Mouse (Mus musculus) liver, adult 2 months (tissue): ENCODE data around the gene Cyp26c1. TPM values are rescaled to one million over a fixed set of nuclear protein-coding genes. Genes with fewer than 3 reads are reported as not detected.
A peak's percentile ranks its signal among the peaks of the same experiment; 100 is the strongest.

Experiments used
- DNase-seq: peaks from one replicate; pipeline ENCODE4 v3.0.0-alpha.2; 2011; ENCODE audit warnings: low read depth, low spot score; ENCODE audit errors: extremely low read depth
- H3K27ac ChIP-seq: fragments of 200-500 bp; replicated peaks from 2 replicates; pipeline ENCODE4 v1.5.1; 2012; ENCODE audit warnings: low read depth, mild to moderate bottlenecking, control low read depth, inconsistent platforms, low read length; ENCODE audit not compliant: insufficient read depth
- H3K27me3 ChIP-seq: fragments of 200-500 bp; 2 replicates; pipeline ENCODE4 v1.6.1; 2012; ENCODE audit warnings: mild to moderate bottlenecking, moderate library complexity, low read length, inconsistent platforms; ENCODE audit not compliant: control insufficient read depth, insufficient read depth
- H3K36me3 ChIP-seq: fragments of 200-500 bp; 2 replicates; pipeline ENCODE4 v1.6.1; 2012; ENCODE audit warnings: low read length, inconsistent platforms; ENCODE audit not compliant: control insufficient read depth, insufficient read depth
- H3K4me1 ChIP-seq: fragments of 200-500 bp; 2 replicates; pipeline ENCODE4 v1.6.1; 2011; ENCODE audit warnings: low read length; ENCODE audit not compliant: control insufficient read depth, insufficient read depth
- H3K4me3 ChIP-seq: fragments of 200-500 bp; 2 replicates; pipeline ENCODE4 v1.5.1; 2011; ENCODE audit warnings: low read depth, mild to moderate bottlenecking, control low read depth, low read length, moderate library complexity; ENCODE audit not compliant: insufficient read depth
- H3K79me2 ChIP-seq: fragments of 200-500 bp; 2 replicates; pipeline ENCODE4 v1.6.1; 2012; ENCODE audit warnings: inconsistent platforms, mild to moderate bottlenecking, low read length, moderate library complexity; ENCODE audit not compliant: control insufficient read depth, insufficient read depth
- H3K9ac ChIP-seq: fragments of 200-500 bp; 2 replicates; pipeline ENCODE4 v1.6.1; 2012; ENCODE audit warnings: low read depth, mild to moderate bottlenecking, control low read depth, inconsistent platforms, low read length
- CTCF ChIP-seq: fragments of 200-500 bp; IDR thresholded peaks from 2 replicates; pipeline ENCODE4 v1.5.1; 2011; ENCODE audit warnings: low read depth, low read length, control low read depth
- POLR2A ChIP-seq: fragments of 200-500 bp; IDR thresholded peaks from 2 replicates; pipeline ENCODE4 v1.6.1; 2011; ENCODE audit warnings: low read length, control low read depth; ENCODE audit not compliant: insufficient read depth; ENCODE audit errors: extremely low read depth
- WGBS: fragments of 180-500 bp; shearing (Covaris S2); methylation state at CpG from one replicate; pipeline ENCODE4 v1.1.7; 2018; 5-methylcytosine and 5-hydroxymethylcytosine counted together
- polyA plus RNA-seq: library from polyadenylated mRNA; depleted of rRNA; stranded (reverse); fragments of >200 nt; gene quantifications from 2 replicates; pipeline ENCODE4 v1.2.3, GENCODE M21; 2012
- total RNA-seq: library from RNA; depleted of rRNA; stranded (reverse); fragments of >200 nt; gene quantifications from 2 replicates; pipeline ENCODE4 v1.2.3, GENCODE M21; 2014

The Cyp26c1 gene
- total and polyA plus RNA-seq, 2 experiments = 0.05 to 0.09 TPM

DNA sequence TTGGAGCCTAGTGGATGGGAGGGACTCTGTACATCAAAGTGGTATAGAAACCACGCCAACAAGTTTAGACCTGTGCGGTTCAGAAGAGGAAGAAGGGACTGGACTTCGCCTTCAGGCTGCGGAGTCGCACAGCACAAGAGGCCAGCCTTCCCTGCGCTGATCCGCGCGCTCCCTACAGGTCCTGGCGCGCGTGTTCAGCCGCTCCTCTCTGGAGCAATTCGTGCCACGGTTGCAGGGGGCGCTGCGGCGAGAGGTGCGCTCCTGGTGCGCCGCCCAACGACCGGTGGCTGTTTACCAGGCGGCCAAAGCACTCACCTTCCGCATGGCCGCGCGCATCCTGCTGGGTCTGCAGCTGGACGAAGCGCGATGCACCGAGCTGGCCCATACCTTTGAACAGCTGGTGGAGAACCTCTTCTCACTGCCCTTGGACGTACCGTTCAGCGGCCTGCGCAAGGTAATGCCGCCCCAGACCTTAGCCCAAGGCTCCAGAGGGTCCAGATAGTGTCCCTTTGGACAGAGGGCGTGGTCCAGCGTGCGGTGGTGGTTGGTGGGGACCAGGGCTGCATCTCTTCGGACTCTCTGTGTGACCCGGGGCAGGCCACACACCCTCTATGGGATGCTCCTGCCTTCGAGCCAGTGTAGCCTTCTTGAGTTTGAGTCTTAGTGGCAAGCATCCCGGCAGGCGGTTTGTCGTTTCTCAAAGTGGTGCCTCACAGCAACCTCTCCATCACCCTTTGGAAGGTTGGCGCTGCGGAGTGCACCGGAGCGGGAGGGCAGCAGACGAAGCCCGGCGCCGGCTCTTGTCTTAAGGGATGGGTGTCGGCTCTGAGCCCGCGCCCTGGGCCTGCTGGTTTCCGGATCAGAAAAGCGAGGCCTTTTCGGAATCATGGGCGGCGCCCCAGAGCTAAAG lies 1.8 kb downstream of the Cyp26c1 start:
- H3K79me2 ChIP-seq = no peaks in the 10 kb centered on the region; the same call in 1 of the 2 replicates
- no peaks in the 10 kb centered on the region for H3K4me1 ChIP-seq
- H3K36me3 ChIP-seq = peaks cover 9% of the 10 kb centered on the region; the same call in 1 of the 2 replicates
- no peak overlapping the region for H3K27ac ChIP-seq
- no peak for DNase-seq
- H3K9ac ChIP-seq = no peak overlapping the region
- no peak for TF ChIP-seq POLR2A
- TF ChIP-seq CTCF = no peak
- H3K27me3 ChIP-seq = no peaks in the 10 kb centered on the region
- WGBS = 73% methylated on average over 62 of the region's 62 CpGs
- no peak overlapping the region for H3K4me3 ChIP-seq

DNA sequence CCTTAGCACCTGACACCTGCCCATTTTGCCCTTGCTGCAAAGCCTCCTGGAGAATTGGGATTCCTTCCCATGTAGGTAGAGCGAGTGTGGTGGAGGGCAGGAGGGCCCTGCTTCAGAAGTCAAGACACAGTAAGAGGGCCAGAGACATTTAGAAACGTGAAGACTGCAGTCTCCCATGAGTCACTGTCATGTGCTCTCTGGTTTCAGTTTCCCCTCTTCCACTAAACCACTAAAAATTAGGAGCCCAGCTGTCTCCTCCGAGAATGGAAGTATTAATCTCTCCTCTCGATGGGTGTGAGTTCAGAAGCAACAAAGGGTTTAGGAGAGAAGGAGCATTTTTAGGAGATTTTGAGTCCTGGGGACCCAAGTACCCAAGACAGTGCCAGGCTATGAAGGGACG lies 4.1 kb downstream of the Cyp26c1 start:
- Histone ChIP-seq H3K4me1 (0 out of 2 replicates have a peak, but pooled peaks cover 2% of the 10 kb centered on the region), H3K27me3 (no peaks in the 10 kb centered on the region), H3K36me3 (peaks cover 8% of the 10 kb centered on the region), H3K9ac (no peak overlapping the region), H3K27ac (no peak overlapping the region), H3K79me2 (no peaks in the 10 kb centered on the region; the same call in 1 of the 2 replicates), H3K4me3 (no peak overlapping the region)
- TF ChIP-seq CTCF = no peak
- TF ChIP-seq POLR2A = no peak
- WGBS = 73% methylated on average over 5 of the region's 5 CpGs
- DNase-seq = no peak

DNA sequence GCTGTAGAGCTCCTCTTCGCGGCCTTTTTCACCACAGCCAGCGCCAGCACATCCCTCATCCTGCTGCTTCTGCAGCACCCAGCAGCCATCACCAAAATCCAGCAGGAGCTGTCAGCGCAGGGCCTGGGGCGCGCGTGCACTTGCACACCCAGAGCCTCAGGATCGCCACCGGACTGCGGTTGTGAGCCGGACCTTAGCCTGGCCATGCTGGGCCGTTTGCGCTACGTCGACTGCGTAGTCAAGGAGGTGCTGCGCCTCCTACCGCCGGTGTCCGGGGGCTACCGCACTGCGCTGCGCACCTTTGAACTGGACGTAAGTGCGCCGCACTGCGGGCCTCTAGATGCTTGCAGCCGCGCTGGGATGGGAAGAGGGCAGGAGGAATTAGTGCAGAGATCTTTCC lies 5.3 kb downstream of the Cyp26c1 start:
- Histone ChIP-seq H3K79me2 (no peaks in the 10 kb centered on the region; the same call in 1 of the 2 replicates), H3K4me3 (no peak overlapping the region), H3K27me3 (no peaks in the 10 kb centered on the region), H3K9ac (no peak overlapping the region), H3K36me3 (peaks cover 8% of the 10 kb centered on the region), H3K27ac (no peak overlapping the region), H3K4me1 (0 out of 2 replicates have a peak, but pooled peaks cover 4% of the 10 kb centered on the region)
- WGBS = 66% methylated on average over 29 of the region's 29 CpGs
- no peak for DNase-seq
- TF ChIP-seq CTCF = no peak
- TF ChIP-seq POLR2A = no peak

DNA sequence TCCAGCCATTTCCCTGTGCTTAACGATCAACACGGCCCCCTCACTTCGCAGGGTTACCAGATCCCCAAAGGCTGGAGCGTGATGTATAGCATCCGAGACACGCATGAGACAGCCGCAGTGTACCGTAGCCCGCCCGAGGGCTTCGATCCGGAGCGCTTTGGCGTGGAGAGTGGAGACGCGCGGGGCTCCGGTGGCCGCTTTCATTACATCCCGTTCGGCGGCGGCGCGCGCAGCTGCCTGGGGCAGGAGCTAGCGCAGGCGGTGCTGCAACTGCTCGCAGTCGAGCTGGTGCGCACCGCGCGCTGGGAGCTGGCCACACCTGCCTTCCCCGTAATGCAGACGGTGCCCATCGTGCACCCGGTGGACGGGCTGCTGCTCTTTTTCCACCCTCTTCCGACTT lies 7.5 kb downstream of the Cyp26c1 start:
- H3K27ac ChIP-seq = no peak overlapping the region
- H3K79me2 ChIP-seq = no peaks in the 10 kb centered on the region; the same call in 1 of the 2 replicates
- H3K36me3 ChIP-seq = peaks cover 8% of the 10 kb centered on the region
- H3K4me3 ChIP-seq = no peak overlapping the region
- H3K9ac ChIP-seq = no peak overlapping the region
- DNase-seq = no peak
- H3K4me1 ChIP-seq = peaks cover 9% of the 10 kb centered on the region; the same call in 1 of the 2 replicates
- no peaks in the 10 kb centered on the region for H3K27me3 ChIP-seq
- TF ChIP-seq POLR2A = no peak
- 64% methylated on average over 40 of the region's 40 CpGs for WGBS

DNA sequence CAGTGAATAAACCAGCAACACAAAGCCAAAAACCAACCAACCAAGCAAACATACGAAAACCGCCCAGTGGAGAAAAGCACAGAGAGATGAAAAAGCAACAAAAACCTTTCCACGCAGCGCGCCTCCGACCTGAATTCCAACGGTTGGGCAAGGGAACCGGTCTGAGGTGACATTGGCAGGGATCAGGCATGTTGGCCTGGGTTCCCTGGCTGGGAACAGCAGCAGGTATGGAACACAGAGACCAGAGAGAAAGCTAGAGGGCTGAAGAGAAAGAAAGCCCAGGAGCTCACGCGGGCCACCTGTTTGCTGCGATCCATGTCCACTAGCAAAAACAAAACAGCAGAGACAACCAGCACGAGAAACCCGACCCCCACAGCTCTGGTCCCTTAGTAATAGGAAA lies 9.8 kb downstream of the Cyp26c1 start:
- Histone ChIP-seq H3K79me2 (no peaks in the 10 kb centered on the region), H3K27ac (peak overlapping the region; percentile 74), H3K9ac (peak overlapping the region; percentile 42), H3K4me1 (peaks cover 9% of the 10 kb centered on the region; the same call in 1 of the 2 replicates), H3K36me3 (peaks cover 6% of the 10 kb centered on the region), H3K27me3 (no peaks in the 10 kb centered on the region), H3K4me3 (no peak overlapping the region; the same call in 1 of the 2 replicates)
- 21% methylated on average over 13 of the region's 13 CpGs for WGBS
- TF ChIP-seq CTCF = no peak
- no peak for TF ChIP-seq POLR2A
- peak; percentile 85 for DNase-seq
